Mouse (Mus musculus): ENCODE results near the gene Usp2.

Gene Usp2

GRCm38 (mm10) chr9:44125026-44125425 is 58.2 kb downstream of the Usp2 start:
- DNase-seq (ENCODE audit: low read depth, low spot score) = no peak

- peak; percentile 84 for DNase-seq (ENCODE audit: low read depth, low spot score)
Observed at GRCm38 (mm10) chr9:44125546-44126428, 59.0 kb downstream of the Usp2 start.

- DNase-seq (ENCODE audit: low read depth, low spot score) = no peak
Observed at GRCm38 (mm10) chr9:44126746-44127145, 59.9 kb downstream of the Usp2 start.

GRCm38 (mm10) chr9:44127351-44127801 is 60.6 kb downstream of the Usp2 start:
- no peak for DNase-seq (ENCODE audit: low read depth, low spot score)

- no peak for DNase-seq (ENCODE audit: low read depth, low spot score)
Observed at GRCm38 (mm10) chr9:44129633-44130032, 62.8 kb downstream of the Usp2 start.

GRCm38 (mm10) chr9:44130034-44130433 is 63.2 kb downstream of the Usp2 start:
- peak; percentile 85 for DNase-seq (ENCODE audit: low read depth, low spot score)

- peak; percentile 49 for DNase-seq (ENCODE audit: low read depth, low spot score)
Observed at GRCm38 (mm10) chr9:44130581-44131275, 63.9 kb downstream of the Usp2 start.

- no peak for DNase-seq (ENCODE audit: low read depth, low spot score)
Observed at GRCm38 (mm10) chr9:44131276-44131590, 64.4 kb downstream of the Usp2 start.

GRCm38 (mm10) chr9:44132200-44132599 is 65.4 kb downstream of the Usp2 start:
- DNase-seq (ENCODE audit: low read depth, low spot score) = no peak

GRCm38 (mm10) chr9:44133287-44133686 is 66.5 kb downstream of the Usp2 start:
- no peak for DNase-seq (ENCODE audit: low read depth, low spot score)

GRCm38 (mm10) chr9:44134101-44134850 is 67.5 kb downstream of the Usp2 start, which contains the start of gene Mcam:
Gene Mcam (plus strand): TSS chr9:44134469.
- DNase-seq (ENCODE audit: low read depth, low spot score) = peak; percentile 44

- DNase-seq (ENCODE audit: low read depth, low spot score) = peak; percentile 44
Observed at GRCm38 (mm10) chr9:44134851-44135730, 68.3 kb downstream of the Usp2 start.

- no peak for DNase-seq (ENCODE audit: low read depth, low spot score)
Observed at GRCm38 (mm10) chr9:44135731-44136411, 69.0 kb downstream of the Usp2 start.

GRCm38 (mm10) chr9:44137846-44138245 is 71.0 kb downstream of the Usp2 start:
- DNase-seq (ENCODE audit: low read depth, low spot score) = no peak

GRCm38 (mm10) chr9:44141951-44142350 is 75.1 kb downstream of the Usp2 start:
- no peak for DNase-seq (ENCODE audit: low read depth, low spot score)

- DNase-seq (ENCODE audit: low read depth, low spot score) = no peak
Observed at GRCm38 (mm10) chr9:44143421-44143820, 76.6 kb downstream of the Usp2 start.

- no peak for DNase-seq (ENCODE audit: low read depth, low spot score)
Observed at GRCm38 (mm10) chr9:44144023-44144717, 77.3 kb downstream of the Usp2 start.

GRCm38 (mm10) chr9:44144718-44145060 is 77.9 kb downstream of the Usp2 start:
- no peak for DNase-seq (ENCODE audit: low read depth, low spot score)

Measured in CD4-positive helper T cell, adult 2 months (primary cell).